Comparison of ENCODE assay signal across 8 mouse cellular contexts in the genomic region with DNA sequence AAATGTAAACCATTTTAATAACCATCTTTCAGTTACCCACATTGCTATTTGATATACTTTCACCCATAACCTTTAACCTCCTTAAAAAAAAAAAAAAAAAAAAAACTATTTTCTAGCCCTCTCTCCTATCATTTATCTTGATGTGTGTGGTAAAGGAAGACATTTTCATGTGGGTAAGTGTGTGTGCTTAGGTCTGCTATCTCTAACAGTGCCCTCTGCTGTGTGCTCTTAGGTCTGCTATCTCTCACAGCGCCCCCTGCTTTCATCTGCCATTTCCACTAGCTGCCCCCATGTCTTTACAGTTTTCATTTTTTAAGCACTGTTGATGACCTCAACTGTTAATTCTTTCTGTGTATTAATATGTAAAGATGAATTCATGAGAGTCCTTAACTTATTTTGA.
DNase-seq lines count a peak whose midpoint lies in the region; ATAC-seq and TF ChIP-seq lines count a peak whose summit lies in the region.

No protein-coding gene starts in this region.

- H3K9me3 ChIP-seq in MEL (replicated peaks; ENCODE audit: insufficient read depth, low read length), result no peaks in the 10 kb centered on the region
- no peaks in the 10 kb centered on the region for H3K9me3 ChIP-seq in heart, embryonic 12.5 days (replicated peaks)

- TF ChIP-seq EP300 in MEL (IDR thresholded peaks at IDR 0.05; ENCODE audit: low read depth in 1 of 2, low read length in 2 of 2), result no peak

- no peak overlapping the region for H3K4me2 ChIP-seq in heart, embryonic 12.5 days

- TF ChIP-seq CTCF in MEL (IDR thresholded peaks at IDR 0.05 in 2 of 3, conservative IDR thresholded peaks at IDR 0.05 in 1 of 3; ENCODE audit: control insufficient read depth in 1 of 3, insufficient read depth in 1 of 3, low read depth in 2 of 3, low read length in 3 of 3, poor library complexity in 1 of 3, severe bottlenecking in 1 of 3), result peak in 2 of 3 experiments; percentile 31 to 67; a peak in 5 of 6 replicates
- TF ChIP-seq CTCF in lung, adult 2 months (IDR thresholded peaks at IDR 0.05; ENCODE audit: insufficient read depth, low read length), result peak; percentile 64

- H3K9ac ChIP-seq in MEL (ENCODE audit: control insufficient read depth, low read depth, low read length, poor library complexity, severe bottlenecking), result no peak overlapping the region
- H3K9ac ChIP-seq in heart, embryonic 12.5 days, result no peak overlapping the region

- TF ChIP-seq RAD21 in MEL (IDR thresholded peaks at IDR 0.05; ENCODE audit: low read depth, low read length), result peak; percentile 43

- no peaks in the 10 kb centered on the region for H3K79me2 ChIP-seq in MEL (ENCODE audit: control insufficient read depth, insufficient read depth, low read length, poor library complexity)

- ATAC-seq in heart, embryonic 12.5 days (ENCODE audit: insufficient number of reproducible peaks, low FRiP score), result no peak

- no peaks in the 10 kb centered on the region for H3K27me3 ChIP-seq in MEL (ENCODE audit: control insufficient read depth in 1 of 2, insufficient read depth in 2 of 2, low read length in 2 of 2)
- no peaks in the 10 kb centered on the region for H3K27me3 ChIP-seq in heart, embryonic 12.5 days (replicated peaks)

- H3K4me1 ChIP-seq in MEL (ENCODE audit: control insufficient read depth in 1 of 2, insufficient read depth in 2 of 2, low read length in 2 of 2), result peaks cover 0 to 3% of the 10 kb centered on the region in 2 experiments; a peak in 1 of 4 replicates
- H3K4me1 ChIP-seq in lung, adult 2 months (ENCODE audit: control insufficient read depth, insufficient read depth, low read length), result no peaks in the 10 kb centered on the region
- peaks cover 5% of the 10 kb centered on the region for H3K4me1 ChIP-seq in heart, embryonic 12.5 days (replicated peaks)

- no peak for TF ChIP-seq POLR2A in MEL (IDR thresholded peaks at IDR 0.05; ENCODE audit: control insufficient read depth in 1 of 2, insufficient read depth in 1 of 2, low read depth in 1 of 2, low read length in 2 of 2, poor library complexity in 1 of 2)
- TF ChIP-seq POLR2A in lung, adult 2 months (IDR thresholded peaks at IDR 0.05; ENCODE audit: borderline replicate concordance, extremely low read depth, low read depth, low read length), result no peak

- DNase-seq in gastrocnemius, postnatal 10 days, result peak; percentile 11
- DNase-seq in gastrocnemius, postnatal 25 days, result no peak
- peak; percentile 41 for DNase-seq in 3T3-L1 (ENCODE audit: low read depth, low spot score)
- DNase-seq in MEL (ENCODE audit: low read depth, low spot score), result peak; percentile 63
- DNase-seq in lung, adult 2 months, result no peak
- DNase-seq in urinary bladder, postnatal 36 days (ENCODE audit: low spot score in 2 of 2), result no peak
- DNase-seq in urinary bladder, postnatal 4 days (ENCODE audit: low spot score in 2 of 2), result no peak

- 79% methylated on average over 1 of the region's 1 CpGs for WGBS in lung, adult 2 months
- WGBS in heart, embryonic 12.5 days, result 71% methylated on average over 1 of the region's 1 CpGs

- H3K27ac ChIP-seq in MEL (ENCODE audit: control insufficient read depth, low read depth, low read length), result no peak overlapping the region
- H3K27ac ChIP-seq in heart, embryonic 12.5 days (ENCODE audit: poor library complexity, severe bottlenecking), result no peak overlapping the region

- H3K36me3 ChIP-seq in MEL (ENCODE audit: control insufficient read depth in 1 of 2, insufficient read depth in 2 of 2, low read length in 2 of 2), result no peaks in the 10 kb centered on the region
- peaks cover 36% of the 10 kb centered on the region for H3K36me3 ChIP-seq in heart, embryonic 12.5 days

- no peak overlapping the region for H3K4me3 ChIP-seq in MEL (ENCODE audit: control insufficient read depth in 1 of 2, insufficient read depth in 1 of 2, low read depth in 2 of 2, low read length in 2 of 2)
- H3K4me3 ChIP-seq in lung, adult 2 months (replicated peaks; ENCODE audit: extremely low read depth, low read depth, low read length), result no peak overlapping the region
- no peak overlapping the region for H3K4me3 ChIP-seq in heart, embryonic 12.5 days

TF ChIP-seq in MEL, 35 proteins besides CTCF, POLR2A, EP300 and RAD21:
- no peak for TF ChIP-seq ELF1 (IDR thresholded peaks at IDR 0.05; ENCODE audit: low read depth, low read length)
- no peak for TF ChIP-seq ETS1 (IDR thresholded peaks at IDR 0.05; ENCODE audit: low read depth, low read length)
- no peak for TF ChIP-seq BHLHE40 (IDR thresholded peaks at IDR 0.05; ENCODE audit: borderline replicate concordance, low read depth, low read length)
- no peak for TF ChIP-seq POLR2AphosphoS5 (IDR thresholded peaks at IDR 0.05; ENCODE audit: borderline replicate concordance, low read depth, low read length)
- TF ChIP-seq MAFK (IDR thresholded peaks at IDR 0.05; ENCODE audit: borderline replicate concordance, low read depth, low read length), result no peak
- peak; percentile 81 for TF ChIP-seq SMC3 (IDR thresholded peaks at IDR 0.05; ENCODE audit: low read depth, low read length)
- TF ChIP-seq MYC (IDR thresholded peaks at IDR 0.05; ENCODE audit: low read depth, low read length), result no peak
- TF ChIP-seq GABPA (IDR thresholded peaks at IDR 0.05; ENCODE audit: low read depth, low read length), result no peak
- peak; percentile 86 for TF ChIP-seq ZNF384 (IDR thresholded peaks at IDR 0.05; ENCODE audit: low read depth, low read length)
- no peak for TF ChIP-seq TAL1 (IDR thresholded peaks at IDR 0.05; ENCODE audit: low read length)
- no peak for TF ChIP-seq CHD2 (IDR thresholded peaks at IDR 0.05; ENCODE audit: low read length)
- no peak for TF ChIP-seq MYB (IDR thresholded peaks at IDR 0.05; ENCODE audit: low read depth, low read length)
- TF ChIP-seq HCFC1 (IDR thresholded peaks at IDR 0.05; ENCODE audit: low read depth, low read length), result no peak
- no peak for TF ChIP-seq TBP (IDR thresholded peaks at IDR 0.05; ENCODE audit: low read depth, low read length)
- no peak for TF ChIP-seq ZMIZ1 (IDR thresholded peaks at IDR 0.05; ENCODE audit: low read depth, low read length)
- TF ChIP-seq USF1 (IDR thresholded peaks at IDR 0.05; ENCODE audit: low read depth, low read length), result no peak
- TF ChIP-seq GATA1 (IDR thresholded peaks at IDR 0.05; ENCODE audit: low read depth, low read length), result peak; percentile 44
- peak; percentile 40; the same call in 1 of the 2 replicates for TF ChIP-seq ZC3H11A (IDR thresholded peaks at IDR 0.05; ENCODE audit: low read depth, low read length)
- TF ChIP-seq POLR2AphosphoS2 (IDR thresholded peaks at IDR 0.05; ENCODE audit: low read length), result no peak
- TF ChIP-seq KAT2A (conservative IDR thresholded peaks at IDR 0.05; ENCODE audit: low read depth, low read length), result no peak
- TF ChIP-seq MEF2A (IDR thresholded peaks at IDR 0.05; ENCODE audit: extremely low read depth, insufficient replicate concordance, low read depth, low read length, poor library complexity, severe bottlenecking), result no peak
- TF ChIP-seq CHD1 (IDR thresholded peaks at IDR 0.05; ENCODE audit: low read depth, low read length), result no peak
- TF ChIP-seq TCF12 (IDR thresholded peaks at IDR 0.05; ENCODE audit: low read depth, low read length), result no peak

Comparison
In these comparisons a context has a peak if more than half of its experiments do, and no peak if none do; other contexts are left out.
1. DNase-seq: peak in gastrocnemius, postnatal 10 days (single experiment), 3T3-L1 (single experiment) and MEL (single experiment); none in gastrocnemius, postnatal 25 days (single experiment), lung, adult 2 months (single experiment), urinary bladder, postnatal 36 days (0 of 2) and urinary bladder, postnatal 4 days (0 of 2).